Mouse (Mus musculus) kidney, adult 8-10 months (tissue): ENCODE results near the gene S1pr4.

Experiments used
- DNase-seq, 2 experiments: peaks; one replicate each; pipeline ENCODE4 v3.0.0; 2022

Gene S1pr4

DNA sequence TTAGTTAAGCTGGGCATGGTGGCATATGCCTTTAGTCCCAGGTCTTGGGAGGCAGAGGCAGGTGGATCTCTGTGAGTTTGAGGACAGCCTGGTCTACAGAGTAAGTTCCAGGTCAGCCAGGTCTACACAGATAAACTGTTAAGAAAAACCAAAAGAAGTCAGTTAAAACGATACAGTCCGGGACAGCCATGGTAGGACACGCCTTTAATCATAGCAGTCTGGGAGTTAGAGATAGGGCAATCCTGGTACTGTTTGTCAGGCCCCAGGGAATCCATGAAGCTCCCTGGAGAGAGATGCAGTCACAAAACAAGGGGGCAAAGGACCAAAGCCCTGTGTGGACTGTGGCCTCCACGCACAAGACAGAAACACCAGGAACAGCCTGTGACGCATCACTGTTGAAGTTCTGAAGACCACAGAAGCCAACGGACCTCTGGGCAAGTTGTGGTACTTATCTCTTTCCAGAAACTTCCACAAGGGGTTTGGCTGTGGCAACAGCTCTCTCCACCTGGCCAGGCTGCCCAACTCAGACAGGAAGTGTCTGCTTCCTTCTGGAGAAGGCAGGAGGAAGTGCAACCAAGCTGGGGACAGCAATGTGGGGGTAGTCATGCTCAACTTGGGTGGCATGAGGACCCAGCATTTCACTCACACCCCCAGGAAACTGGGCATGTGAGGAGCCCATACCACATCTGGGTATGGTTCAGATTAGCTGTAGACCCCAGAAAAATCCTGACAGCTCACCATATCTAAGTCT, 19.5 kb upstream of the S1pr4 start:
- DNase-seq, result no peak

GRCm38 (mm10) chr10:81518546-81518945, 18.6 kb upstream of the S1pr4 start:
- peak in 1 of 2 experiments; percentile 79 for DNase-seq

- no peak for DNase-seq
Measured at GRCm38 (mm10) chr10:81517227-81517626, 17.3 kb upstream of the S1pr4 start.

- DNase-seq, result no peak
Measured at GRCm38 (mm10) chr10:81513798-81514197, 13.9 kb upstream of the S1pr4 start.

- no peak for DNase-seq
Measured at GRCm38 (mm10) chr10:81510246-81510810, 10.4 kb upstream of the S1pr4 start.

DNA sequence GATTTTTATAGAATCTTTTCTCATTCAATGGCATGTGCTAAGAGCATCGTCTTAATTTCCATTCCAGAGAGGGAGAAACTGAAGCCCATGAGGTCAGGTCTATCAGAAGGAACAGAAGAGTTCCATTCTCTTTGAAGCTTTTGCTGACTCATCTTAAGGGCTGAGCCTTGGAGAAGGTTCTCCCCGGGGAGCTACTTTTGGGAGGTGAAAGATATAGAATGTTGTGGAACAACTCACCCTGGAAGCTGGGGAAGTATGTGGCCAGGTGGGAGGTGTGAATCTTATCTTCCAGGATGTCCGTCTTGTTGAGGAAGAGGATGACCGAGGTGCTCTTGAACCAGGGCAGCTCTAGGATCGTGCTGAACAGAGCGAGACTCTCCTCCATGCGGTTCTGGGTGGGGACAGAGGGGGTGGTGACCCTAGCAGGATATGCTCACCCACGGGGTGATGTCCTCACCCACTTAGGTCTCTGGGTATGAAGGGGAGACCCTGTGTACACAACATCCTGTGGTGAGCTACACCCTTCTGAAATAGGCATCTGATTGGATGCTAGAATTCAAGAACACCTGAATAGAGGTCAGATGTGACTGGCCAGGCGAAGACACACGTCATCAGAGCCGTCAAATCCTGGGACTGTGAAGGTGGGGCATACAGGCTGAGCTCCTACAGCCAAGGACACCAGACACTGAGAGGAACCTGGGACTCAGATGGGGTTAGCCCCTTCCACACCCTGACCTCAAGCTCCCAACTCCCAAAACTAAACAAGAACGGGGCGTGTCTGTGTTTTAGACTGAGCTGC, 8.0 kb upstream of the S1pr4 start:
- no peak for DNase-seq

- DNase-seq, result no peak
Measured at GRCm38 (mm10) chr10:81507095-81507494, 7.2 kb upstream of the S1pr4 start.

DNA sequence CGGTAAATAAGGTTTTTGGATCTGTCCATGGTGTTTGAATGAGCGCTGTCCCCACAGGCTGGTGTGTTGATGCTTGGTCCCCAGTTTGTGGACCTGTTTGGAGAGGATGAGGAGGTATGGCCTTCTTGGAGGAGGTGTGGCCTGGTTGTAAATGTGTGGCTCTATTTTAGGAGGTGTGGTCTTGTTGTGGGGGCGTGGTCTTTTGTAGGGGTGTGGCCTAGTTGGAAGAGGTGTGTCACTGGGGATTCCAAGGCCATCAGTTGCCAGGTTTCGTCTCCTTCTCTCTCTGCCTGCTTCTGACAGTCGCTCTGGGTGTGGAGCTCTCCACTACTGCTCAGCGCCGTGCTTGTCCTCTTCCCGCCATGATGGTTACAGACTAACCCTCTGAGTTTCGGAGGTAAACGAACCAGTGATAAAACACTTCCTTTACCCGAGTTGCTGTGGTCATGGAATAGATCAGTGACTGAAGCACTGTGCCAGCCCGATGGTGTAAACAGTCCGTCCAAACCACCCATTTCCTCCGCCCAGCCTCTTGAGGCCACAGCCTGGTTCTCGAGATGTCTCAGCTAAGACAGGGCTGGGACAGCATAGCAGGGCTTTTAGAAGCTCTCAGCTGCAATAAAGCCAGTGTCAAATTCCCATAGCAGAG, 5.2 kb upstream of the S1pr4 start:
- DNase-seq, result no peak

- DNase-seq, result peak; percentile 74 to 90
Measured at GRCm38 (mm10) chr10:81502658-81503057, 2.7 kb upstream of the S1pr4 start.

- DNase-seq, result no peak
Measured at GRCm38 (mm10) chr10:81501863-81502262, 1.9 kb upstream of the S1pr4 start.

- DNase-seq, result peak in 1 of 2 experiments; percentile 48
Measured at GRCm38 (mm10) chr10:81499250-81499901, 556 bp downstream of the S1pr4 start.

GRCm38 (mm10) chr10:81498316-81499249, 1.3 kb downstream of the S1pr4 start:
- no peak for DNase-seq

DNA sequence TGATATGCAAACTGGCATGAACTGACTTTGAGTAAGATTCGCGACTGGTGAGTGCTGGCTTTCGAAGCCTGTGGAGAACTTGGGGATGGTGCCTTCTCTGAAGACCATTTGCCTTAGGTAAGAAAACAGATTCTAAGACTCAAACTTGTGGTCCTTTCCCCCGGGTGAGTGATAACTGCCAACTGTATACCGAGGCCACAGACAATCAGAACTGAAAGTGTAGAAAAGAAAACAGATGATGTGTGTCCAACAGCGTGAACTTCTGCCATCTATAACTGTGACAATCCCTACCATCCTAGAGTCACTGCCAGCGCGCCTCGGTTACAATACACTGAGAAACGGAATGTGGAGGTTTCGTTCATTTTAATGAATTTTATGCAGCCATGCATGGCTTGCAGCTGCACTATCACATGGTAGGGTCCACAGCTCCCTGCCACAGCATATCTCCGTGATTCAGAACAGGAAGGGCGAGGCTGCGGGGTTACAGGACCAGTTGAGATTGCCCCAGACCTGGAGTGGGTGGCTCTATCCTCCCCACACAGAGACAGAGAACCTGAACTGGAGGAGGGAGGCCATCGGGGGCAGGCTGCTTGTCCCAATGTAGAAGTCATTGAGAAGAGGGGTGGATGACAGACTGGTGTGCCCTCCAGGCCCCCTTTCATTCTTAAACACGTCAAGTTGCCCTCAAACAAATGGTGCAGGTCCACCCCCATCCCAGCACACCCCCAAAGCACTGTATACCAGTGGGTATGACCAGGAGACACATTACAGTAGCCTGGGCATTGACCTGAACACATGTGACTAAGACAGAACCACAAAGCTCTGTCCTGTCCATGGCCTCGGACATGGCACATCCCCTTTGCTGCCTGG, 2.3 kb downstream of the S1pr4 start:
- no peak for DNase-seq

- DNase-seq, result no peak
Measured at GRCm38 (mm10) chr10:81496969-81497368, 3.0 kb downstream of the S1pr4 start.

- DNase-seq, result peak; percentile 98 to 99
Measured at GRCm38 (mm10) chr10:81496264-81496901, 3.5 kb downstream of the S1pr4 start, which contains the start of gene Ncln. Gene Ncln (minus strand): TSS chr10:81496392.

DNA sequence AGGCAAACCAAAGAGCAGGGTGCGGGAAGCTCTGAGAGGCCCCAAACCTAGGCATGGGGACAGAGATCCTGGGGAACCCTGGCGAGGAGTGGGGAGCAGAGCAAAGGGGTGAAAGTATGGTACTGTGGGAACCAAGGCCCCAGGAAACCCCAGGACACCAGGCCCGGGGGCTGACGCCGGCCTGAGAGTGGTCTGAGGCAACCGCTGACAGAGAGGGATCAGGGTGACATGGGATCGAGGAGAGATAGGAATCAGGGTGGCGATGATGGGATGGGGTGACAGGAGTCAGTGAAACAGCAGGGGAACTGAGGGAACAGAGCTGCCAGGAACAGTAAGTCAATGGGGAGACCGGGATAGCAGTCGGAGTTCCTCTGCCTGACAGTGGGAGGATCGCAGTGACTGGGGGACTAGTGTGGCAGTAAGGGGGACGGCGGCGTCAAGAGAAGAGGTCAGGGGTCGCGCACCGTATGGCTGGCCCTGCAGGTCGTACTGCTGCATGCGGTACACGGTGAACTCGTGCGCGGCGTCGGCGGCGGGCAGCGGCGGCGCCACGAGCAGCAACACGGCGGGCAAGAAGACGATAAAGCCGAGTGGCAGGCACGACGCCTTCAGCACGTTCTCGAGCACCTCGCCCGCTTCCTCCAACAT, 4.2 kb downstream of the S1pr4 start:
- DNase-seq, result peak in 1 of 2 experiments; percentile 49

DNA sequence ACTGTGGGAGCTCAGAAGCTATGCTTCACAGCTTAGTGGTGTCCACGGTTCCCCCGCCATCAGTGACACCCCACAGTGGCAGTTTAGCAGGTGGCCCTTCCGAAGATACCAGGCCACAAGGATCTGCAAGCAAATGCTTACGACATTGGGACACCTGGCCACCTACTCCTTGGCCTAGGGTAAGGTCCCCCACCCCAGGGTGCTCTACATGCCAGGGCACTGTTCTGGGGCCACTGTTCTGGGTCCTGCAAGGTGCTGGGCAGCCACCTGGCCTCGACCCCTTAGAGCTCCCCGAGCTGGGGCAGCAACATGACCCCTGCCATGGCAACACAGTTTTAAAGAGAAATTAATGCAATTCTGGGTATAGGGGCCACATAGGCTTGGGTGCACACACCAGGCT, 4.8 kb downstream of the S1pr4 start:
- DNase-seq, result no peak

- no peak for DNase-seq
Measured at GRCm38 (mm10) chr10:81494260-81495041, 5.5 kb downstream of the S1pr4 start.
